Mouse (Mus musculus) layer of hippocampus, adult 8-10 months (tissue): ENCODE data around the gene Tor1aip1. TPM values are rescaled to one million over a fixed set of nuclear protein-coding genes. Genes with fewer than 3 reads are reported as not detected.
"Not testable (repeated sequence)": the region's sequence is repeated elsewhere in the genome, so short reads cannot be mapped to it uniquely, and the experiment has no call there.

ENCODE experiments used
- DNase-seq, 2 experiments: peaks; one replicate each; pipeline ENCODE4 v3.0.0; 2022; ENCODE audit warnings: low spot score in 2 of 2
- total RNA-seq, 4 experiments: library from RNA; stranded (reverse); gene quantifications; 2 replicates each; pipeline ENCODE4 v1.2.4; 2022

The Tor1aip1 gene
- total RNA-seq, result 10 to 100 TPM; 34.9 to 40.8 (median 37.5) TPM

- peak; percentile 96 to 97 for DNase-seq
Measured at GRCm38 (mm10) chr1:156035930-156036737, at the start of gene Tor1aip1. Gene Tor1aip1, minus strand, starts transcription at chr1:156036480.

GRCm38 (mm10) chr1:156085770-156086169 lies 49.5 kb upstream of the Tor1aip1 start:
- peak in 1 of 2 experiments; percentile 39 for DNase-seq

GRCm38 (mm10) chr1:156084603-156085002 lies 48.3 kb upstream of the Tor1aip1 start:
- DNase-seq, result no peak

GRCm38 (mm10) chr1:156077655-156078054 lies 41.4 kb upstream of the Tor1aip1 start:
- DNase-seq, result no peak

- no peak for DNase-seq
Measured at GRCm38 (mm10) chr1:156076474-156076873, 40.2 kb upstream of the Tor1aip1 start.

- DNase-seq, result no peak
Measured at GRCm38 (mm10) chr1:156074575-156074974, 38.3 kb upstream of the Tor1aip1 start.

- DNase-seq, result no peak
Measured at GRCm38 (mm10) chr1:156073169-156073821, 37.0 kb upstream of the Tor1aip1 start.

- no peak for DNase-seq
Measured at GRCm38 (mm10) chr1:156070106-156070505, 33.8 kb upstream of the Tor1aip1 start.

- DNase-seq, result no peak
Measured at GRCm38 (mm10) chr1:156066133-156066532, 29.9 kb upstream of the Tor1aip1 start.

GRCm38 (mm10) chr1:156062193-156062592 lies 25.9 kb upstream of the Tor1aip1 start:
- no peak for DNase-seq

- no peak for DNase-seq
Measured at GRCm38 (mm10) chr1:156058207-156058606, 21.9 kb upstream of the Tor1aip1 start.

- DNase-seq, result no peak
Measured at GRCm38 (mm10) chr1:156046688-156047087, 10.4 kb upstream of the Tor1aip1 start.

GRCm38 (mm10) chr1:156044211-156044611 lies 7.9 kb upstream of the Tor1aip1 start:
- DNase-seq, result no peak

- DNase-seq, result peak in 1 of 2 experiments; percentile 30
Measured at GRCm38 (mm10) chr1:156043027-156043426, 6.7 kb upstream of the Tor1aip1 start.

- no peak for DNase-seq
Measured at GRCm38 (mm10) chr1:156042481-156042880, 6.2 kb upstream of the Tor1aip1 start.

- DNase-seq, result no peak
Measured at GRCm38 (mm10) chr1:156041451-156042241, 5.4 kb upstream of the Tor1aip1 start.

GRCm38 (mm10) chr1:156040731-156041401 lies 4.6 kb upstream of the Tor1aip1 start:
- DNase-seq, result peak; percentile 86 to 88

- DNase-seq, result not testable (repeated sequence)
Measured at GRCm38 (mm10) chr1:156039989-156040388, 3.7 kb upstream of the Tor1aip1 start.

- no peak for DNase-seq
Measured at GRCm38 (mm10) chr1:156037144-156037583, 884 bp upstream of the Tor1aip1 start.

GRCm38 (mm10) chr1:156035269-156035929 lies 881 bp downstream of the Tor1aip1 start, which contains the start of gene Tor1aip2:
Gene Tor1aip2, plus strand, starts transcription at chr1:156035403.
- no peak for DNase-seq
